Mouse (Mus musculus): ENCODE data around the gene Uqcr11. TPM values are rescaled to one million over a fixed set of nuclear protein-coding genes. Genes with fewer than 3 reads are reported as not detected.

The Uqcr11 gene
- polyA plus RNA-seq, 2 experiments, result 707 to 718 TPM

- Histone ChIP-seq H3K27ac (replicated peaks; ENCODE audit: low read depth, low read length) (no peak overlapping the region; the same call in 1 of the 2 replicates), H3K36me3 (ENCODE audit: control insufficient read depth, insufficient read depth, low read length) (peaks cover 49% of the 10 kb centered on the region), H3K4me3 (replicated peaks; ENCODE audit: low read length) (peak overlapping the region; percentile 83), H3K4me2 (replicated peaks; ENCODE audit: low read depth, low read length, severe bottlenecking) (peak overlapping the region; percentile 53; the same call in 1 of the 2 replicates), H3K27me3 (ENCODE audit: control insufficient read depth, insufficient read depth, low read length) (no peaks in the 10 kb centered on the region), H3K4me1 (ENCODE audit: control insufficient read depth, insufficient read depth, low read length) (peaks cover 23% of the 10 kb centered on the region), H3K9ac (ENCODE audit: low read depth, low read length, severe bottlenecking) (0 out of 2 replicates have a peak overlapping the region, but pooled peaks have one; percentile 40), H3K9me3 (ENCODE audit: control insufficient read depth, low read length) (no peaks in the 10 kb centered on the region)
- ATAC-seq (ENCODE audit: low FRiP score, low read depth), result no peak
- WGBS, result 79% methylated on average over 4 of the region's 4 CpGs
- no peak for TF ChIP-seq POLR2A (IDR thresholded peaks at IDR 0.05; ENCODE audit: borderline replicate concordance, extremely low read depth, insufficient read depth, insufficient read length)
- no peak for DNase-seq (ENCODE audit: low spot score)
These were observed 5.9 kb downstream of the Uqcr11 start for GRCm38 (mm10) chr10:80400704-80401161.

- Histone ChIP-seq H3K36me3 (ENCODE audit: control insufficient read depth, insufficient read depth, low read length) (peaks cover 55% of the 10 kb centered on the region), H3K4me3 (replicated peaks; ENCODE audit: low read length) (peak overlapping the region; percentile 83)
These were observed 6.5 kb downstream of the Uqcr11 start for GRCm38 (mm10) chr10:80399973-80400703.

GRCm38 (mm10) chr10:80399191-80399972 is 7.2 kb downstream of the Uqcr11 start, which contains the start of gene Mbd3:
Gene Mbd3, minus strand, starts transcription at chr10:80399550.
- peak; percentile 84; the same call in 1 of the 2 replicates for TF ChIP-seq POLR2A (IDR thresholded peaks at IDR 0.05; ENCODE audit: borderline replicate concordance, extremely low read depth, insufficient read depth, insufficient read length)
- ATAC-seq (ENCODE audit: low FRiP score, low read depth) (peak; percentile 95), DNase-seq (ENCODE audit: low spot score) (peak; percentile 99)
- Histone ChIP-seq H3K4me3 (replicated peaks; ENCODE audit: low read length) (peak within 1 kb of the TSS; percentile 83), H3K4me1 (ENCODE audit: control insufficient read depth, insufficient read depth, low read length) (peaks cover 19% of the 10 kb centered on the region), H3K9me3 (ENCODE audit: control insufficient read depth, low read length) (no peaks in the 10 kb centered on the region), H3K9ac (ENCODE audit: low read depth, low read length, severe bottlenecking) (peak within 1 kb of the TSS; percentile 93), H3K36me3 (ENCODE audit: control insufficient read depth, insufficient read depth, low read length) (peaks cover 63% of the 10 kb centered on the region), H3K27ac (replicated peaks; ENCODE audit: low read depth, low read length) (peak within 1 kb of the TSS; percentile 98), H3K4me2 (replicated peaks; ENCODE audit: low read depth, low read length, severe bottlenecking) (peak within 1 kb of the TSS; percentile 77), H3K27me3 (ENCODE audit: control insufficient read depth, insufficient read depth, low read length) (no peaks in the 10 kb centered on the region)
- 1% methylated on average over 73 of the region's 82 CpGs for WGBS

More at GRCm38 (mm10) chr10:80399973-80400703, 6.5 kb downstream of the Uqcr11 start:
- WGBS, result 13% methylated on average over 17 of the region's 17 CpGs
- Histone ChIP-seq H3K4me1 (ENCODE audit: control insufficient read depth, insufficient read depth, low read length) (peaks cover 19% of the 10 kb centered on the region), H3K27ac (replicated peaks; ENCODE audit: low read depth, low read length) (peak overlapping the region; percentile 70), H3K27me3 (ENCODE audit: control insufficient read depth, insufficient read depth, low read length) (no peaks in the 10 kb centered on the region), H3K4me2 (replicated peaks; ENCODE audit: low read depth, low read length, severe bottlenecking) (peak overlapping the region; percentile 53), H3K9me3 (ENCODE audit: control insufficient read depth, low read length) (no peaks in the 10 kb centered on the region), H3K9ac (ENCODE audit: low read depth, low read length, severe bottlenecking) (peak overlapping the region; percentile 40)
- no peak for TF ChIP-seq POLR2A (IDR thresholded peaks at IDR 0.05; ENCODE audit: borderline replicate concordance, extremely low read depth, insufficient read depth, insufficient read length)
- ATAC-seq (ENCODE audit: low FRiP score, low read depth) (no peak), DNase-seq (ENCODE audit: low spot score) (no peak)

GRCm38 (mm10) chr10:80398719-80399190 is 7.9 kb downstream of the Uqcr11 start:
- peaks cover 66% of the 10 kb centered on the region for H3K36me3 ChIP-seq (ENCODE audit: control insufficient read depth, insufficient read depth, low read length)
- H3K9ac ChIP-seq (ENCODE audit: low read depth, low read length, severe bottlenecking), result peak overlapping the region; percentile 93
- ATAC-seq (ENCODE audit: low FRiP score, low read depth), result peak; percentile 75
- peak; percentile 98 for DNase-seq (ENCODE audit: low spot score)
- peak overlapping the region; percentile 77 for H3K4me2 ChIP-seq (replicated peaks; ENCODE audit: low read depth, low read length, severe bottlenecking)
- TF ChIP-seq POLR2A (IDR thresholded peaks at IDR 0.05; ENCODE audit: borderline replicate concordance, extremely low read depth, insufficient read depth, insufficient read length), result peak; percentile 55; the same call in 1 of the 2 replicates
- peak overlapping the region; percentile 83 for H3K4me3 ChIP-seq (replicated peaks; ENCODE audit: low read length)
- H3K9me3 ChIP-seq (ENCODE audit: control insufficient read depth, low read length), result no peaks in the 10 kb centered on the region
- H3K27me3 ChIP-seq (ENCODE audit: control insufficient read depth, insufficient read depth, low read length), result no peaks in the 10 kb centered on the region
- peak overlapping the region; percentile 98 for H3K27ac ChIP-seq (replicated peaks; ENCODE audit: low read depth, low read length)
- under 1% methylated on average over 46 of the region's 59 CpGs for WGBS
- peaks cover 19% of the 10 kb centered on the region for H3K4me1 ChIP-seq (ENCODE audit: control insufficient read depth, insufficient read depth, low read length)

- Histone ChIP-seq H3K36me3 (ENCODE audit: control insufficient read depth, insufficient read depth, low read length) (peaks cover 66% of the 10 kb centered on the region), H3K4me2 (replicated peaks; ENCODE audit: low read depth, low read length, severe bottlenecking) (peak overlapping the region; percentile 77), H3K9ac (ENCODE audit: low read depth, low read length, severe bottlenecking) (peak overlapping the region; percentile 93), H3K9me3 (ENCODE audit: control insufficient read depth, low read length) (no peaks in the 10 kb centered on the region), H3K4me1 (ENCODE audit: control insufficient read depth, insufficient read depth, low read length) (peaks cover 19% of the 10 kb centered on the region), H3K27me3 (ENCODE audit: control insufficient read depth, insufficient read depth, low read length) (no peaks in the 10 kb centered on the region), H3K4me3 (replicated peaks; ENCODE audit: low read length) (peak overlapping the region; percentile 83), H3K27ac (replicated peaks; ENCODE audit: low read depth, low read length) (peak overlapping the region; percentile 98)
- DNase-seq (ENCODE audit: low spot score), result no peak
- no peak for TF ChIP-seq POLR2A (IDR thresholded peaks at IDR 0.05; ENCODE audit: borderline replicate concordance, extremely low read depth, insufficient read depth, insufficient read length)
- WGBS, result 0% methylated on average over 1 of the region's 1 CpGs
- ATAC-seq (ENCODE audit: low FRiP score, low read depth), result no peak
These were observed 8.5 kb downstream of the Uqcr11 start for GRCm38 (mm10) chr10:80398174-80398535.
